Mouse (Mus musculus) MEL (cell line): Measurements from ENCODE around the gene Cfap161. TPM values are rescaled to one million over a fixed set of nuclear protein-coding genes. Genes with fewer than 3 reads are reported as not detected.

Experiments used
- DNase-seq: peaks from one replicate; pipeline ENCODE4 v3.0.0; 2011; ENCODE audit warnings: low read depth, low spot score
- H3K27ac ChIP-seq: 2 replicates; pipeline ENCODE4 v1.5.1; 2012; ENCODE audit warnings: low read depth, mild to moderate bottlenecking, control low read depth, low read length, moderate library complexity; ENCODE audit not compliant: control insufficient read depth
- H3K27me3 ChIP-seq, 2 experiments: fragments of 150-350 bp in 1 of 2; sonication (generic) in 1 of 2; 2 replicates each; pipeline ENCODE4 v1.6.1; 2012; ENCODE audit warnings: low read length in 2 of 2, mild to moderate bottlenecking in 2 of 2, improper control_type of control experiment in 1 of 2, moderate library complexity in 1 of 2; ENCODE audit not compliant: insufficient read depth in 2 of 2, control insufficient read depth in 1 of 2
- H3K36me3 ChIP-seq, 2 experiments: 2 replicates each; pipeline ENCODE4 v1.6.1; 2012 to 2014; ENCODE audit warnings: low read length in 2 of 2, improper control_type of control experiment in 1 of 2, inconsistent platforms in 1 of 2, mild to moderate bottlenecking in 1 of 2; ENCODE audit not compliant: insufficient read depth in 2 of 2, control insufficient read depth in 1 of 2
- H3K4me1 ChIP-seq, 2 experiments: fragments of 150-350 bp in 1 of 2; sonication (generic) in 1 of 2; 2 replicates each; pipeline ENCODE4 v1.6.1; 2012; ENCODE audit warnings: low read length in 2 of 2, improper control_type of control experiment in 1 of 2, mild to moderate bottlenecking in 1 of 2; ENCODE audit not compliant: insufficient read depth in 2 of 2, control insufficient read depth in 1 of 2
- H3K4me3 ChIP-seq, 2 experiments: fragments of 150-350 bp in 1 of 2; sonication (generic) in 1 of 2; 2 replicates each; pipeline ENCODE4 v1.5.1; 2012; ENCODE audit warnings: low read depth in 2 of 2, low read length in 2 of 2, mild to moderate bottlenecking in 2 of 2, moderate library complexity in 2 of 2, control low read depth in 1 of 2, improper control_type of control experiment in 1 of 2; ENCODE audit not compliant: control insufficient read depth in 1 of 2, insufficient read depth in 1 of 2
- H3K79me2 ChIP-seq: 2 replicates; pipeline ENCODE4 v1.6.1; 2012; ENCODE audit warnings: mild to moderate bottlenecking, low read length, moderate library complexity; ENCODE audit not compliant: control insufficient read depth, poor library complexity, insufficient read depth
- H3K9ac ChIP-seq: 2 replicates; pipeline ENCODE4 v1.6.1; 2012; ENCODE audit warnings: low read depth, mild to moderate bottlenecking, control low read depth, low read length, moderate library complexity; ENCODE audit not compliant: control insufficient read depth, poor library complexity, severe bottlenecking
- H3K9me3 ChIP-seq: fragments of 150-350 bp; sonication (generic); replicated peaks from 2 replicates; pipeline ENCODE4 v1.6.1; 2012; ENCODE audit warnings: mild to moderate bottlenecking, low read length, improper control_type of control experiment, moderate library complexity; ENCODE audit not compliant: insufficient read depth
- CHD1 ChIP-seq: IDR thresholded peaks from 2 replicates; pipeline ENCODE4 v1.6.1; 2012; ENCODE audit warnings: low read depth, mild to moderate bottlenecking, inconsistent platforms, low read length, improper control_type of control experiment
- CHD2 ChIP-seq: IDR thresholded peaks from 2 replicates; pipeline ENCODE4 v1.6.1; 2011; ENCODE audit warnings: low read length, improper control_type of control experiment
- CTCF ChIP-seq, 3 experiments: IDR thresholded peaks in 2 of 3; conservative IDR thresholded peaks in 1 of 3; 2 replicates each; pipeline ENCODE4 v1.5.1; 2011 to 2012; ENCODE audit warnings: low read length in 3 of 3, low read depth in 2 of 3, mild to moderate bottlenecking in 2 of 3, improper control_type of control experiment in 1 of 3, inconsistent platforms in 1 of 3, mixed read lengths in 1 of 3, moderate library complexity in 1 of 3; ENCODE audit not compliant: control insufficient read depth in 1 of 3, insufficient read depth in 1 of 3, poor library complexity in 1 of 3, severe bottlenecking in 1 of 3
- E2F4 ChIP-seq: IDR thresholded peaks from 2 replicates; pipeline ENCODE4 v1.6.1; 2011; ENCODE audit warnings: low read depth, low read length, improper control_type of control experiment, borderline replicate concordance
- ELF1 ChIP-seq: IDR thresholded peaks from 2 replicates; pipeline ENCODE4 v1.6.1; 2014; ENCODE audit warnings: low read depth, mild to moderate bottlenecking, inconsistent platforms, low read length, improper control_type of control experiment, moderate library complexity
- GABPA ChIP-seq: IDR thresholded peaks from 2 replicates; pipeline ENCODE4 v1.6.1; 2012; ENCODE audit warnings: low read depth, mild to moderate bottlenecking, inconsistent platforms, low read length, improper control_type of control experiment, moderate library complexity
- GATA1 ChIP-seq: IDR thresholded peaks from 2 replicates; pipeline ENCODE4 v1.6.1; 2011; ENCODE audit warnings: low read depth, low read length, improper control_type of control experiment
- HCFC1 ChIP-seq: IDR thresholded peaks from 2 replicates; pipeline ENCODE4 v1.6.1; 2012; ENCODE audit warnings: low read depth, mild to moderate bottlenecking, inconsistent platforms, low read length, improper control_type of control experiment, moderate library complexity
- MAFK ChIP-seq: IDR thresholded peaks from 2 replicates; pipeline ENCODE4 v1.6.1; 2011; ENCODE audit warnings: low read depth, mild to moderate bottlenecking, low read length, improper control_type of control experiment, borderline replicate concordance
- MAX ChIP-seq: IDR thresholded peaks from 2 replicates; pipeline ENCODE4 v1.6.1; 2011; ENCODE audit warnings: low read length, improper control_type of control experiment
- MXI1 ChIP-seq: IDR thresholded peaks from 2 replicates; pipeline ENCODE4 v1.6.1; 2011; ENCODE audit warnings: mild to moderate bottlenecking, low read depth, low read length, improper control_type of control experiment
- MYB ChIP-seq: IDR thresholded peaks from 2 replicates; pipeline ENCODE4 v1.6.1; 2011; ENCODE audit warnings: mild to moderate bottlenecking, low read depth, low read length, improper control_type of control experiment
- MYC ChIP-seq: IDR thresholded peaks from 2 replicates; pipeline ENCODE4 v1.6.1; 2011; ENCODE audit warnings: low read depth, mild to moderate bottlenecking, low read length, improper control_type of control experiment, moderate library complexity
- NELFE ChIP-seq: IDR thresholded peaks from 2 replicates; pipeline ENCODE4 v1.6.1; 2011; ENCODE audit warnings: low read depth, low read length, improper control_type of control experiment
- NRF1 ChIP-seq: IDR thresholded peaks from 2 replicates; pipeline ENCODE4 v1.6.1; 2014; ENCODE audit warnings: low read depth, mild to moderate bottlenecking, inconsistent platforms, low read length, improper control_type of control experiment, moderate library complexity; ENCODE audit not compliant: poor library complexity, insufficient read depth, severe bottlenecking
- POLR2AphosphoS2 ChIP-seq: IDR thresholded peaks from 2 replicates; pipeline ENCODE4 v1.6.1; 2011; ENCODE audit warnings: low read length, improper control_type of control experiment
- POLR2AphosphoS5 ChIP-seq: IDR thresholded peaks from 2 replicates; pipeline ENCODE4 v1.6.1; 2012; ENCODE audit warnings: low read depth, borderline replicate concordance, mild to moderate bottlenecking, inconsistent platforms, low read length, moderate library complexity, mixed read lengths
- RAD21 ChIP-seq: IDR thresholded peaks from 2 replicates; pipeline ENCODE4 v1.6.1; 2011; ENCODE audit warnings: mild to moderate bottlenecking, low read depth, low read length, improper control_type of control experiment
- SMC3 ChIP-seq: IDR thresholded peaks from 2 replicates; pipeline ENCODE4 v1.6.1; 2011; ENCODE audit warnings: low read depth, low read length, improper control_type of control experiment
- USF1 ChIP-seq: IDR thresholded peaks from 2 replicates; pipeline ENCODE4 v1.6.1; 2014; ENCODE audit warnings: low read depth, mild to moderate bottlenecking, inconsistent platforms, low read length, improper control_type of control experiment, moderate library complexity
- ZC3H11A ChIP-seq: IDR thresholded peaks from 2 replicates; pipeline ENCODE4 v1.6.1; 2012; ENCODE audit warnings: low read depth, mild to moderate bottlenecking, inconsistent platforms, low read length, improper control_type of control experiment
- ZKSCAN1 ChIP-seq: IDR thresholded peaks from 2 replicates; pipeline ENCODE4 v1.6.1; 2012; ENCODE audit warnings: low read depth, mild to moderate bottlenecking, inconsistent platforms, low read length, improper control_type of control experiment, moderate library complexity
- ZNF384 ChIP-seq: IDR thresholded peaks from 2 replicates; pipeline ENCODE4 v1.6.1; 2012; ENCODE audit warnings: low read depth, mild to moderate bottlenecking, inconsistent platforms, low read length, improper control_type of control experiment
- polyA plus RNA-seq, 2 experiments: library from polyadenylated mRNA; stranded (reverse) in 1 of 2; unstranded in 1 of 2; fragments of >175 nt in 1 of 2; fragments of >200 nt in 1 of 2; gene quantifications; 2 replicates each; pipeline versions ENCODE4 v1.2.1 to v1.2.4; 2012; ENCODE audit warnings: low replicate concordance in 2 of 2, low read depth in 1 of 2; ENCODE audit not compliant: insufficient read length in 2 of 2, insufficient read depth in 1 of 2, missing spikeins in 1 of 2
- total RNA-seq: library from RNA; depleted of rRNA; stranded (reverse); fragments of 300-350 nt; gene quantifications from 2 replicates; pipeline ENCODE4 v1.2.3, GENCODE M21; 2012

Cfap161 gene
- total and polyA plus RNA-seq, 3 experiments = not detected

DNA sequence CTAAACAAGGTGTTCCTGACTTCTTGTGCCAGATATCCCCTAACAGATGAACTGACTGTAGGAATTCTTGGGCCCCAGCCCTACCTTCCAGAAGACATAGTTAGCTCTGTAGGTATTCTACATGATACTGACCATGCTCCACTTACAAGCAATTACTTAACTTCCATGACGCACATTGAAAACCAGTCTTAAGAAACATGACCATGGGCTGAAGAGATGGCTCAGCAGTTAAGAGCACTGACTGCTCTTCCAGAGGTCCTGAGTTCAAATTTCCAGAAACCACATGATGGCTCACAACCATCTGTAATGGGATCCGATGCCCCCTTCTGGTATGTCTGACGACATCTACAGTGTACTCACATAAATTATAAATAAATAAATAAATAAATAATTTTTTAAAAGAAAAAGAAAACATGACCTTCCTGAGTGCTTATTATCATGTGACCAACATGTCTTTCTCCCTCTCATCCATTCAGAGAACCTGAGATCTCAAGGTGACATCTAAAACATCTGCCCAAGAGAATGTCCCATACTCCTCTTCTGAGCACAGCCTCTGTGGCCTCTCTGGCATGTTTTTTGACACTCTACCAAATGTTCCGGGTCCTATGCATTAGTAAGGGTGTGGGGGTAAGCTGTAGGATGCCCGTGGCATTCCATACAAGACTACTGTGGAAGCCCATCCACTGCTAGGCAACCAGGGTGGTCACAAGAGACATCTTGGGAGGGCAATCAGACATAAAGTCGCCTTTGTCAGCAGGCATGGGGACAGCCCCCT lies 58.2 kb downstream of the Cfap161 start:
- Histone ChIP-seq H3K36me3 (no peaks in the 10 kb centered on the region), H3K9me3 (no peaks in the 10 kb centered on the region), H3K4me3 (no peak overlapping the region), H3K79me2 (no peaks in the 10 kb centered on the region), H3K27ac (no peak overlapping the region), H3K9ac (no peak overlapping the region), H3K4me1 (no peaks in the 10 kb centered on the region), H3K27me3 (no peaks in the 10 kb centered on the region)
- TF ChIP-seq HCFC1 (no peak), MAFK (no peak), MXI1 (no peak), MYB (no peak), ZKSCAN1 (no peak), ZNF384 (no peak), POLR2AphosphoS2 (no peak), CHD2 (no peak), USF1 (no peak), CTCF (IDR thresholded peaks at IDR 0.05 in 2 of 3, conservative IDR thresholded peaks at IDR 0.05 in 1 of 3; ENCODE audit: control insufficient read depth in 1 of 3, insufficient read depth in 1 of 3, low read depth in 2 of 3, low read length in 3 of 3, poor library complexity in 1 of 3, severe bottlenecking in 1 of 3) (no peak), SMC3 (no peak), NRF1 (no peak), MAX (no peak), ELF1 (no peak)
- no peak for DNase-seq

DNA sequence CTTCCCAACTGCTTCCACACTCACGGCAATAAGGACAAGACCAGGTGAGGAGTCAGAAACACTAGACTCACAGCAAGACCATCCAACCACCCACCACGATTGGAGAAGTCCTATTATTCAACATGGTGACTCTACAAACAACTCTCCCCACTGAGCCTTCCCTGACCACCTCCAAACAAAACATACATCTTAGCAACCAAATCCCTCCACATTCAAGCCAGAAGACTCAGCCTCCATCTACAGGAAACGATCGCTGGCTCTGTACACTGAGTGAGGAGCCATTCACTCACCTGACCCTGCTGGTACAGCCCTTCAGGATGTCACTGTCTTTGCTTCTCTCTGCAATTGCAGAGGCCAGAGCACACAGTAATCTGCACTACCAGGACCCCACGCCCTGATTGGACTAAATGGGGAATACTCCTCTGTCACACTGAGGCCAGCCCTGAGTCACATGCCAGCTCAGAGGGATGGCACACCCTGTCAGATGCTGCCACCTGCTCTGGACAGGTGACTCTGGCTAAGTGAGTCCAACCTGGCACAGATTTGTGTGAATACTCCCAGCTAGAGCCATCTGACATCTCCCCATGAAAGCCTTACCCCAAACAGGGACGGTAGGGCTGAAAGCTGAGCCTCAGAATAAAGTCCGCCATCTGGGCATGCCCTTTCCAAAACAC lies 59.4 kb downstream of the Cfap161 start:
- no peaks in the 10 kb centered on the region for H3K27me3 ChIP-seq
- no peaks in the 10 kb centered on the region for H3K36me3 ChIP-seq
- no peaks in the 10 kb centered on the region for H3K4me1 ChIP-seq
- no peak for DNase-seq
- no peak overlapping the region for H3K4me3 ChIP-seq
- no peak overlapping the region for H3K27ac ChIP-seq
- no peaks in the 10 kb centered on the region for H3K79me2 ChIP-seq
- TF ChIP-seq MYC (no peak), E2F4 (no peak), POLR2AphosphoS5 (no peak), CHD2 (no peak), POLR2AphosphoS2 (no peak), GATA1 (no peak), CHD1 (no peak), NRF1 (no peak), HCFC1 (no peak), ZC3H11A (no peak), NELFE (no peak), GABPA (no peak), RAD21 (no peak)
- H3K9ac ChIP-seq = no peak overlapping the region
- no peaks in the 10 kb centered on the region for H3K9me3 ChIP-seq
